In genomic region chr4:97101911-97102751, GRCm38 (mm10) we compare ENCODE assay signal across 29 mouse cellular contexts.
DNase-seq lines count a peak whose midpoint lies in the region; ATAC-seq and TF ChIP-seq lines count a peak whose summit lies in the region.
"Had no signal": no experiment of that assay in that cellular context is flagged by ENCODE, and none has a peak within 500 bp of the region (broad histone marks: within the 10 kb centered on the region; RNA-seq: fewer than 3 reads in every experiment).

No protein-coding gene starts in this region.

- H3K27me3 ChIP-seq in intestine, embryonic 14.5 days (replicated peaks; ENCODE audit: control insufficient read depth, insufficient read depth, low read length), result no peaks in the 10 kb centered on the region
- H3K27me3 ChIP-seq in intestine, postnatal 0 days (replicated peaks; ENCODE audit: control insufficient read depth, insufficient read depth, low read length), result no peaks in the 10 kb centered on the region
- no peaks in the 10 kb centered on the region for H3K27me3 ChIP-seq in liver, embryonic 16.5 days (ENCODE audit: control insufficient read depth, insufficient read depth, low read depth, low read length)
- no peaks in the 10 kb centered on the region for H3K27me3 ChIP-seq in liver, embryonic 11.5 days (replicated peaks; ENCODE audit: control insufficient read depth, insufficient read depth, low read length)
- H3K27me3 ChIP-seq in intestine, embryonic 15.5 days (replicated peaks), result no peaks in the 10 kb centered on the region
- H3K27me3 ChIP-seq: embryonic facial prominence, embryonic 12.5 days; heart, embryonic 15.5 days; hindbrain, embryonic 12.5 days; liver, embryonic 13.5 days had no signal

- no peaks in the 10 kb centered on the region for H3K4me1 ChIP-seq in intestine, embryonic 14.5 days (replicated peaks; ENCODE audit: control insufficient read depth, insufficient read depth, low read length)
- H3K4me1 ChIP-seq in intestine, postnatal 0 days (replicated peaks; ENCODE audit: control insufficient read depth, insufficient read depth, low read length), result no peaks in the 10 kb centered on the region
- H3K4me1 ChIP-seq in liver, embryonic 16.5 days (ENCODE audit: control insufficient read depth, low read depth, low read length), result no peaks in the 10 kb centered on the region
- H3K4me1 ChIP-seq in liver, embryonic 11.5 days (replicated peaks; ENCODE audit: control insufficient read depth, insufficient read depth, low read length), result no peaks in the 10 kb centered on the region
- no peaks in the 10 kb centered on the region for H3K4me1 ChIP-seq in intestine, embryonic 15.5 days (replicated peaks)
- H3K4me1 ChIP-seq: embryonic facial prominence, embryonic 12.5 days; heart, embryonic 10.5 days; heart, embryonic 15.5 days; hindbrain, embryonic 12.5 days; liver, embryonic 13.5 days had no signal

- DNase-seq in intestine, embryonic 14.5 days (ENCODE audit: low spot score), result no peak
- no peak for DNase-seq in liver, embryonic 11.5 days (ENCODE audit: low spot score)
- peak; percentile 53 for DNase-seq in retina, postnatal 1 day
- DNase-seq in layer of hippocampus, adult 9-10 months (ENCODE audit: low spot score), result no peak
- DNase-seq: adrenal gland, adult 8-10 months; B cell, adult 2 months; cerebellum, adult 9-10 months; cerebellum, postnatal 36 days; gastrocnemius, postnatal 25 days; heart, adult 11 months; kidney, adult 8-10 months; kidney, postnatal 4 days; layer of hippocampus, adult 9-11 months; liver, embryonic 13.5 days; lung, embryonic 14.5 days; lung, postnatal 14 days; midbrain, embryonic 14.5 days; right cerebral cortex, postnatal 25 days; thymus, adult 18-20 months; thymus, postnatal 25 days had no signal

- H3K36me3 ChIP-seq in intestine, embryonic 14.5 days (ENCODE audit: control insufficient read depth, insufficient read depth, low read length), result no peaks in the 10 kb centered on the region
- no peaks in the 10 kb centered on the region for H3K36me3 ChIP-seq in intestine, postnatal 0 days (ENCODE audit: control insufficient read depth, insufficient read depth)
- no peaks in the 10 kb centered on the region for H3K36me3 ChIP-seq in liver, embryonic 16.5 days (ENCODE audit: control insufficient read depth, insufficient read depth)
- no peaks in the 10 kb centered on the region for H3K36me3 ChIP-seq in liver, embryonic 11.5 days (ENCODE audit: control insufficient read depth, insufficient read depth, low read length)
- no peaks in the 10 kb centered on the region for H3K36me3 ChIP-seq in intestine, embryonic 15.5 days
- H3K36me3 ChIP-seq: embryonic facial prominence, embryonic 12.5 days; heart, embryonic 10.5 days; heart, embryonic 15.5 days; hindbrain, embryonic 12.5 days; liver, embryonic 13.5 days had no signal

- peak; percentile 27; the same call in 1 of the 2 replicates for ATAC-seq in intestine, embryonic 14.5 days (replicated peaks; ENCODE audit: low FRiP score, low TSS enrichment, low read depth)
- ATAC-seq in intestine, postnatal 0 days, result no peak
- ATAC-seq in liver, embryonic 16.5 days (ENCODE audit: low read depth), result peak; percentile 39; the same call in 1 of the 2 replicates
- ATAC-seq in liver, embryonic 11.5 days (replicated peaks; ENCODE audit: low FRiP score), result no peak
- ATAC-seq in intestine, embryonic 15.5 days, result peak; percentile 88
- ATAC-seq: activated CD4-positive, CD25-positive, alpha-beta regulatory T cell, adult 4 months; forebrain, embryonic 14.5 days had no signal

- no peaks in the 10 kb centered on the region for H3K9me3 ChIP-seq in intestine, embryonic 14.5 days (ENCODE audit: control insufficient read depth, low read length)
- H3K9me3 ChIP-seq in intestine, postnatal 0 days (ENCODE audit: control insufficient read depth), result no peaks in the 10 kb centered on the region
- H3K9me3 ChIP-seq in liver, embryonic 16.5 days (replicated peaks; ENCODE audit: control insufficient read depth, low read length), result no peaks in the 10 kb centered on the region
- no peaks in the 10 kb centered on the region for H3K9me3 ChIP-seq in liver, embryonic 11.5 days (ENCODE audit: control insufficient read depth, low read length)
- no peaks in the 10 kb centered on the region for H3K9me3 ChIP-seq in intestine, embryonic 15.5 days
- H3K9me3 ChIP-seq: embryonic facial prominence, embryonic 12.5 days; heart, embryonic 10.5 days; heart, embryonic 15.5 days; hindbrain, embryonic 12.5 days; liver, embryonic 13.5 days had no signal

- H3K27ac ChIP-seq in intestine, embryonic 14.5 days (ENCODE audit: low read depth), result no peak overlapping the region
- H3K27ac ChIP-seq in intestine, postnatal 0 days (ENCODE audit: low read depth, low read length), result no peak overlapping the region
- H3K27ac ChIP-seq in liver, embryonic 16.5 days (ENCODE audit: low read length), result no peak overlapping the region
- no peak overlapping the region for H3K27ac ChIP-seq in liver, embryonic 11.5 days (ENCODE audit: low read depth, low read length)
- H3K27ac ChIP-seq in intestine, embryonic 15.5 days, result no peak overlapping the region
- H3K27ac ChIP-seq: embryonic facial prominence, embryonic 12.5 days; heart, embryonic 10.5 days; heart, embryonic 15.5 days; hindbrain, embryonic 12.5 days; liver, embryonic 13.5 days had no signal

- TF ChIP-seq CTCF in intestine, postnatal 0 days (IDR thresholded peaks at IDR 0.05; ENCODE audit: low read depth), result no peak

- H3K4me3 ChIP-seq in intestine, embryonic 14.5 days (ENCODE audit: low read depth, low read length), result no peak overlapping the region
- H3K4me3 ChIP-seq in intestine, postnatal 0 days (ENCODE audit: low read depth, low read length), result no peak overlapping the region
- no peak overlapping the region for H3K4me3 ChIP-seq in liver, embryonic 16.5 days (ENCODE audit: low read depth, low read length)
- H3K4me3 ChIP-seq in liver, embryonic 11.5 days (ENCODE audit: low read depth, low read length), result no peak overlapping the region
- H3K4me3 ChIP-seq in intestine, embryonic 15.5 days (replicated peaks), result no peak overlapping the region
- H3K4me3 ChIP-seq: embryonic facial prominence, embryonic 12.5 days; heart, embryonic 10.5 days; heart, embryonic 15.5 days; hindbrain, embryonic 12.5 days; liver, embryonic 13.5 days had no signal

- no peak overlapping the region for H3K4me2 ChIP-seq in intestine, embryonic 14.5 days (ENCODE audit: low read length)
- no peak overlapping the region for H3K4me2 ChIP-seq in intestine, postnatal 0 days (replicated peaks; ENCODE audit: low read depth)
- H3K4me2 ChIP-seq in liver, embryonic 16.5 days (ENCODE audit: low read depth, low read length), result no peak overlapping the region
- no peak overlapping the region for H3K4me2 ChIP-seq in liver, embryonic 11.5 days
- no peak overlapping the region for H3K4me2 ChIP-seq in intestine, embryonic 15.5 days (replicated peaks)
- H3K4me2 ChIP-seq: embryonic facial prominence, embryonic 12.5 days; heart, embryonic 15.5 days; hindbrain, embryonic 12.5 days; liver, embryonic 13.5 days; lung, embryonic 14.5 days had no signal

- no peak overlapping the region for H3K9ac ChIP-seq in intestine, embryonic 14.5 days (ENCODE audit: low read length)
- H3K9ac ChIP-seq in intestine, postnatal 0 days (ENCODE audit: low read depth, low read length), result no peak overlapping the region
- no peak overlapping the region for H3K9ac ChIP-seq in liver, embryonic 16.5 days (ENCODE audit: low read depth, low read length)
- H3K9ac ChIP-seq in liver, embryonic 11.5 days (ENCODE audit: low read depth, low read length), result no peak overlapping the region
- no peak overlapping the region for H3K9ac ChIP-seq in intestine, embryonic 15.5 days
- H3K9ac ChIP-seq: embryonic facial prominence, embryonic 12.5 days; heart, embryonic 15.5 days; hindbrain, embryonic 12.5 days; liver, embryonic 13.5 days; lung, embryonic 14.5 days had no signal

Comparison
In these comparisons a context has a peak if more than half of its experiments do, and no peak if none do; other contexts are left out.
1. ATAC-seq: peak in intestine, embryonic 14.5 days (single experiment), liver, embryonic 16.5 days (single experiment) and intestine, embryonic 15.5 days (single experiment); none in intestine, postnatal 0 days (single experiment) and liver, embryonic 11.5 days (single experiment).